Mouse (Mus musculus) limb, embryonic 13.5 days (tissue): ENCODE measurements around the gene Trim33. TPM values are rescaled to one million over a fixed set of nuclear protein-coding genes. Genes with fewer than 3 reads are reported as not detected.

Experiments used
- ATAC-seq: fragments of 200-750 bp; cut with Nextera tagmentation; 2 replicates; pipeline ENCODE4 v1.8.0; 2017; ENCODE audit warnings: low read depth, moderate number of reproducible peaks, moderate TSS enrichment; ENCODE audit not compliant: low FRiP score
- H3K27ac ChIP-seq: fragments of 300-500 bp; sonication (generic); 2 replicates; pipeline ENCODE4 v1.5.1; 2015; ENCODE audit warnings: inconsistent platforms, mild to moderate bottlenecking, moderate library complexity
- H3K27me3 ChIP-seq: fragments of 300-500 bp; sonication (generic); 2 replicates; pipeline ENCODE4 v1.6.1; 2015; ENCODE audit warnings: mild to moderate bottlenecking, inconsistent platforms
- H3K36me3 ChIP-seq: fragments of 300-500 bp; sonication (generic); 2 replicates; pipeline ENCODE4 v1.6.1; 2015; ENCODE audit warnings: inconsistent platforms, mild to moderate bottlenecking, moderate library complexity
- H3K4me1 ChIP-seq: fragments of 300-500 bp; sonication (generic); 2 replicates; pipeline ENCODE4 v1.6.1; 2015; ENCODE audit warnings: inconsistent platforms
- H3K4me2 ChIP-seq: fragments of 300-500 bp; sonication (generic); replicated peaks from 2 replicates; pipeline ENCODE4 v1.6.1; 2015; ENCODE audit warnings: inconsistent platforms, mild to moderate bottlenecking, moderate library complexity
- H3K4me3 ChIP-seq: fragments of 300-500 bp; sonication (generic); 2 replicates; pipeline ENCODE4 v1.5.1; 2015; ENCODE audit warnings: moderate library complexity, mild to moderate bottlenecking, inconsistent platforms
- H3K9ac ChIP-seq: fragments of 300-500 bp; sonication (generic); 2 replicates; pipeline ENCODE4 v1.6.1; 2015; ENCODE audit warnings: mild to moderate bottlenecking, inconsistent platforms
- H3K9me3 ChIP-seq: fragments of 300-500 bp; sonication (generic); 2 replicates; pipeline ENCODE4 v1.6.1; 2016; ENCODE audit warnings: inconsistent platforms
- WGBS: fragments of 180-500 bp; shearing (Covaris S2); methylation state at CpG from one replicate; pipeline ENCODE4 v1.1.7; 2015; 5-methylcytosine and 5-hydroxymethylcytosine counted together
- polyA plus RNA-seq: library from polyadenylated mRNA; unstranded; fragments of >200 nt; fragmentation: Nextera tagmentation; extraction: Ambion mirVana; gene quantifications from 2 replicates; pipeline ENCODE4 v1.2.1, GENCODE M21; 2015

Trim33 gene
- polyA plus RNA-seq, 1 experiment from 2014 or later = 29.8 TPM

GRCm38 (mm10) chr3:103405871-103406765 lies 127.0 kb downstream of the Trim33 start:
- WGBS = 82% methylated on average over 11 of the region's 11 CpGs
- no peak overlapping the region for H3K4me3 ChIP-seq
- ATAC-seq = no peak
- no peaks in the 10 kb centered on the region for H3K36me3 ChIP-seq
- no peak overlapping the region for H3K9ac ChIP-seq
- H3K9me3 ChIP-seq = no peaks in the 10 kb centered on the region
- H3K27me3 ChIP-seq = no peaks in the 10 kb centered on the region
- H3K4me2 ChIP-seq = no peak overlapping the region
- H3K27ac ChIP-seq = no peak overlapping the region
- H3K4me1 ChIP-seq = no peaks in the 10 kb centered on the region

Other genes with a start within 250 kb of the Trim33 start
- 84.3 and 90.5 TPM in 2 replicates for gene Nras, start 221.0 kb upstream of the Trim33 start, polyA plus RNA-seq
- 1.5 and 1.7 TPM in 2 replicates for gene Ampd1, start 205.3 kb upstream of the Trim33 start, polyA plus RNA-seq
- gene Dennd2c, start 176.7 kb upstream of the Trim33 start, polyA plus RNA-seq = 8.3 and 10.1 TPM in 2 replicates
- 230 and 237 TPM in 2 replicates for gene Bcas2, start 107.6 kb upstream of the Trim33 start, polyA plus RNA-seq